Mouse (Mus musculus) kidney, embryonic 15.5 days (tissue): ENCODE data around the gene Vdr. TPM values are rescaled to one million over a fixed set of nuclear protein-coding genes. Genes with fewer than 3 reads are reported as not detected.

Source experiments
- ATAC-seq: fragments of 200-750 bp; cut with Nextera tagmentation; replicated peaks from 2 replicates; pipeline ENCODE4 v1.8.0; 2017; ENCODE audit warnings: moderate TSS enrichment; ENCODE audit not compliant: low FRiP score
- H3K27ac ChIP-seq: fragments of 300-500 bp; sonication (generic); 2 replicates; pipeline ENCODE4 v1.5.1; 2015; ENCODE audit warnings: mild to moderate bottlenecking, inconsistent platforms
- H3K27me3 ChIP-seq: fragments of 300-500 bp; sonication (generic); 2 replicates; pipeline ENCODE4 v1.6.1; 2015; ENCODE audit warnings: inconsistent platforms
- H3K36me3 ChIP-seq: fragments of 300-500 bp; sonication (generic); 2 replicates; pipeline ENCODE4 v1.6.1; 2015; ENCODE audit warnings: inconsistent platforms
- H3K4me1 ChIP-seq: fragments of 300-500 bp; sonication (generic); 2 replicates; pipeline ENCODE4 v1.6.1; 2015; ENCODE audit warnings: inconsistent platforms
- H3K4me2 ChIP-seq: fragments of 300-500 bp; sonication (generic); 2 replicates; pipeline ENCODE4 v1.6.1; 2015; ENCODE audit warnings: moderate library complexity, mild to moderate bottlenecking, inconsistent platforms
- H3K4me3 ChIP-seq: fragments of 300-500 bp; sonication (generic); replicated peaks from 2 replicates; pipeline ENCODE4 v1.5.1; 2015; ENCODE audit warnings: mild to moderate bottlenecking, inconsistent platforms
- H3K9ac ChIP-seq: fragments of 300-500 bp; sonication (generic); 2 replicates; pipeline ENCODE4 v1.6.1; 2015; ENCODE audit warnings: mild to moderate bottlenecking, inconsistent platforms
- H3K9me3 ChIP-seq: fragments of 300-500 bp; sonication (generic); replicated peaks from 2 replicates; pipeline ENCODE4 v1.6.1; 2016; ENCODE audit warnings: inconsistent platforms
- WGBS: fragments of 180-500 bp; shearing (Covaris S2); methylation state at CpG from one replicate; pipeline ENCODE4 v1.1.7; 2015; ENCODE audit warnings: mixed read lengths; 5-methylcytosine and 5-hydroxymethylcytosine counted together
- polyA plus RNA-seq: library from polyadenylated mRNA; unstranded; fragments of >200 nt; fragmentation: Nextera tagmentation; extraction: Ambion mirVana; gene quantifications from 2 replicates; pipeline ENCODE4 v1.2.1, GENCODE M21; 2015

Vdr gene
- polyA plus RNA-seq, 1 experiment from 2014 or later = 6.5 TPM

DNA sequence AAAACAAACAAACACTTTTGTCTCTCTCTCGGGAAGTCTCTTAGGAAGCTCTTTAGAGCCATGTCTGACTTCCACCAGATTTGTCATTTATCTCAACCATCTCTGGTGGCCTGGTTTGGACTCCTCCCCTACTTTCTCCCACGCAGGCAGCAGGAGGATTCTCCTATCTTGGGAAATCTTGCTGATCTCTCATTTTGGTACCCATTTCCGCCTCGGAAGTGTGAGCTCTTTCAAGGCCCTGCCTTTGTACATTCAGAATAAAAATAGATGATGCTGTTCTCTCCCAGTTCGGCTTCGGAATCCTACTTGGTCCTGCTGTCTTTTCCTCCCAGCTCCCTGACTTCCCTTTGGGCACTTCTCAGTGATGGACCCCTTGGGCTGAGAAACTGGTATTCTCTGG is 55.9 kb downstream of the Vdr start:
- Histone ChIP-seq H3K36me3 (no peaks in the 10 kb centered on the region), H3K9ac (no peak overlapping the region), H3K27me3 (no peaks in the 10 kb centered on the region), H3K9me3 (no peaks in the 10 kb centered on the region), H3K4me2 (no peak overlapping the region), H3K27ac (no peak overlapping the region), H3K4me3 (no peak overlapping the region), H3K4me1 (no peaks in the 10 kb centered on the region)
- WGBS = 61% methylated on average over 6 of the region's 6 CpGs
- no peak for ATAC-seq

DNA sequence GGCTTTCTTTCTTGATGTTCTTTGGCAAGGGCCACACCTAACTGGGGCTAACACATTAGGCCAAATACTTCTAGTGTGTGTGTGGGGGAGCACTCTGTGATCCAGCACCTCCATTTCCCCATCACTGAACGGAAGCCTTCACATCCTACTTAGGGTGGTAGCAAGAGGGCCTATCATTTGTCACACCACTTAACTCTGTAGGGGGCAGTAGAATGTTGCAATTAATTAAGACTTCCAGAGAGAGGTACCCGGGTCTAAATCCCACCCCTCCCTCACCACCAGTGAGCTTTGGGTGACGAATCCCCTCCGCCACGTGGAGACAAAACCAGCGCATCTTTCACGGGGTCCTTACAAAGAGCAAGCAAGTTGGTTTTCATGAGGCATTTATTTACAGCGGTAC is 56.4 kb downstream of the Vdr start:
- H3K9me3 ChIP-seq = no peaks in the 10 kb centered on the region
- ATAC-seq = no peak

DNA sequence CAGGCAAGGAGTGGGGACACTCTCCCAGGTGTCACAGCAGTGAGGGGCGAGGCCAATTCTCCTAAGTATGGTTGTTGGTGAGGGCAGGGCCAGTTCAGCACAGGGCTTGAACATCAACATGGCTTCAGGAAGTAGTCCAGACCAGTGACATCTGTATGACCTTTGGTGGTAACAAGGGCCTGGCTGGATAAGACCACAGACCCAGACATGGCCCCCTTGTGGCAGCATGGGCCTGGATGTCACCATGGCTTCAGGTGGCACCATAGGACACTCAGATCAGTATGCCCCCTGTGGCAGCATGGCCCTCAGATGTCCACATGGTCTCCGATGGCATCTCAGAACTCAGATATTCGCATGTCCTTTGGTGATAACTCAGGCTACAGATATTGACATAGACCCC is 58.1 kb downstream of the Vdr start:
- no peak overlapping the region for H3K4me3 ChIP-seq
- 88% methylated on average over 3 of the region's 3 CpGs for WGBS

More for the DNA sequence above, 56.4 kb downstream of the Vdr start:
- Histone ChIP-seq H3K36me3 (no peaks in the 10 kb centered on the region), H3K9ac (no peak overlapping the region), H3K4me1 (peaks cover 4% of the 10 kb centered on the region; the same call in 1 of the 2 replicates), H3K27me3 (no peaks in the 10 kb centered on the region), H3K27ac (no peak overlapping the region), H3K4me3 (no peak overlapping the region), H3K4me2 (no peak overlapping the region)
- 48% methylated on average over 8 of the region's 8 CpGs for WGBS

GRCm38 (mm10) chr15:97851011-97851410 is 59.4 kb downstream of the Vdr start:
- 86% methylated on average over 5 of the region's 5 CpGs for WGBS
- Histone ChIP-seq H3K4me3 (no peak overlapping the region), H3K9me3 (no peaks in the 10 kb centered on the region), H3K4me2 (no peak overlapping the region), H3K36me3 (no peaks in the 10 kb centered on the region), H3K27me3 (no peaks in the 10 kb centered on the region), H3K27ac (no peak overlapping the region), H3K9ac (no peak overlapping the region), H3K4me1 (peaks cover 5% of the 10 kb centered on the region; the same call in 1 of the 2 replicates)
- no peak for ATAC-seq

More for the DNA sequence above, 58.1 kb downstream of the Vdr start:
- no peaks in the 10 kb centered on the region for H3K27me3 ChIP-seq
- H3K36me3 ChIP-seq = no peaks in the 10 kb centered on the region
- peaks cover 5% of the 10 kb centered on the region; the same call in 1 of the 2 replicates for H3K4me1 ChIP-seq
- no peak overlapping the region for H3K9ac ChIP-seq
- no peak overlapping the region for H3K27ac ChIP-seq
- no peak for ATAC-seq
- no peaks in the 10 kb centered on the region for H3K9me3 ChIP-seq
- H3K4me2 ChIP-seq = no peak overlapping the region

GRCm38 (mm10) chr15:97850441-97850840 is 60.0 kb downstream of the Vdr start:
- Histone ChIP-seq H3K4me2 (no peak overlapping the region), H3K4me3 (no peak overlapping the region), H3K9ac (no peak overlapping the region), H3K27me3 (no peaks in the 10 kb centered on the region), H3K9me3 (no peaks in the 10 kb centered on the region), H3K36me3 (no peaks in the 10 kb centered on the region), H3K4me1 (peaks cover 5% of the 10 kb centered on the region; the same call in 1 of the 2 replicates), H3K27ac (no peak overlapping the region)
- WGBS = 13% methylated on average over 2 of the region's 2 CpGs
- ATAC-seq = no peak

GRCm38 (mm10) chr15:97849116-97849911 is 61.1 kb downstream of the Vdr start:
- Histone ChIP-seq H3K4me1 (peaks cover 8% of the 10 kb centered on the region; the same call in 1 of the 2 replicates), H3K4me2 (peak overlapping the region; percentile 80), H3K9ac (peak overlapping the region; percentile 30), H3K9me3 (no peaks in the 10 kb centered on the region), H3K36me3 (no peaks in the 10 kb centered on the region), H3K27ac (peak overlapping the region; percentile 47; the same call in 1 of the 2 replicates), H3K4me3 (peak overlapping the region; percentile 40), H3K27me3 (no peaks in the 10 kb centered on the region)
- peak; percentile 61 for ATAC-seq
- 4% methylated on average over 19 of the region's 19 CpGs for WGBS

DNA sequence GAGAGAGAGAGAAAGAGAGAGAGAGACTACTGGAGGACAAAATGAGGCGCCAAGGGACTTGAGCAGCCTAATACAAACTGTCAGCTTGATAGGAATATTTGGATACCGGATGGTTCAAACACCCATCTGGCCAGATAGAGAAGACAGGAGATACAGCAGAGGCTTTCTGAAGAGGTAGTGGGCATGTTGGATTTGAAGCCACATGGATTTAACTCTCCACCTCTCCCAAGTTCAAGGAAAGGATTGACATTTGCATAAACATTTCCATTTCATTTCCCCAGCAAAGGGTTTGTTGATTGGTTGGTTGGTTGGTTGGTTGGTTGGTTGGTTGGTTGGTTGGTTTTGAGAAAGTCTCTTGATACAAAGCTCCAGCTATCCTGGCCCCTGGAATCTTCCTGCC is 62.6 kb downstream of the Vdr start:
- Histone ChIP-seq H3K4me1 (peaks cover 20% of the 10 kb centered on the region), H3K4me2 (no peak overlapping the region), H3K27ac (no peak overlapping the region), H3K36me3 (no peaks in the 10 kb centered on the region), H3K4me3 (no peak overlapping the region), H3K9me3 (no peaks in the 10 kb centered on the region), H3K9ac (no peak overlapping the region), H3K27me3 (no peaks in the 10 kb centered on the region)
- WGBS = 91% methylated on average over 2 of the region's 2 CpGs
- ATAC-seq = no peak

DNA sequence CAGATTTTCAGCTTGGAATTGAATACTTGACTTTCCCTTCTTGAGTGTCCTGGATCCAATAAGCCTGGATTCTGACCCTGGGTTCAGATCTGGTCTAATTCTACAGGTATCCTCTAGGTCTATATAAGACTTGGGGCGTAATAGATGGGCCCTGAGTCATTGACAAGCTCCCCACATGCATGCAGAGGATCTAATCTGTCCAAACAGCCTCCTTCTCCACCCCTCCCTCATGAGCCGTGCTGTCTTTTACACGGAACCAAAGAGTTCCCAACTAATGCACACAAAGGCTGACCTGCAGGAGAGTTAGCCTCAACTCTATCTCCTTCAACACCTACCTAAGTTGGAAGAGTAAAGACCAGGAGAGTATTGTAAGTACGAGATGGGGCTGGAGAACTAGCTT is 63.1 kb downstream of the Vdr start:
- Histone ChIP-seq H3K36me3 (no peaks in the 10 kb centered on the region), H3K27me3 (no peaks in the 10 kb centered on the region), H3K4me2 (no peak overlapping the region), H3K27ac (no peak overlapping the region), H3K9ac (no peak overlapping the region), H3K4me3 (no peak overlapping the region), H3K9me3 (no peaks in the 10 kb centered on the region), H3K4me1 (peaks cover 21% of the 10 kb centered on the region)
- ATAC-seq = no peak
- 87% methylated on average over 4 of the region's 4 CpGs for WGBS

DNA sequence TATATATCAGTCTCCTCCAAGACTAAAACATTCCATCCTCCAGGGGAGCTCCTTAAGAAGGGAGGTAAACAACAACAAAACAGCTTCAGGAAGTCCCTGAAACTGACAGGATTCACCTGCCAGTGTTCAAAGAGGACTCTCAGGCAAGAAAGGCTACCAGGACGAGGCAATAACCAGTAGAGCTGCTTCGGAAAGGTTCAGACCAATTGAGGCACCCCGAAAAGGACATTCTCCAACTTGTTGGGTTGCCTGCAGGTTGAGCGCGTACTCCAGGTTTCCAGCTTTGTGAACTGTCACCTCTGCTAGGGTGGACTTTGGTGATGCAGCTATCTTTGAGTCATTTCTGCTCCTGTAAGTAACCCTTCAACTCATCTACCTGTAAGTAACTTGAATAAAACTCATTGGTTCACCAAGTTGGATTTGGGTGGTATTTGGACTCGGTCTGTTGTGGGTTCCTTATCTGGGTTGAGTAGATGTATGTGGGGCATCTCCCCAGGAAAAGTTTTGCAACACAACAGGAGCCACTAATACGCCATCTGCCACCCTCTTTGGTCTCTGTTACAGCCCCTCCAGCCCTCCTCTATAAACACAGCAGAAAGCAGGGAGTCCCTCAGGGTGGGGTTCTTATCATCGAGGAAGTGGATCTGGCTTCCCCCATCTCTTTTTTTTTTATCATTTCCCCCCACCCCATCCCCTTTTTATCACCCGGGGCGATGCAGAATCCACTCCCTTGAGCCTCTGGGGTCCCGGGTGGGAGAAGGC is 64.1 kb downstream of the Vdr start:
- no peak overlapping the region for H3K9ac ChIP-seq
- H3K4me3 ChIP-seq = no peak overlapping the region
- H3K4me1 ChIP-seq = peaks cover 21% of the 10 kb centered on the region
- H3K36me3 ChIP-seq = no peaks in the 10 kb centered on the region
- no peak overlapping the region for H3K27ac ChIP-seq
- H3K9me3 ChIP-seq = no peaks in the 10 kb centered on the region
- H3K4me2 ChIP-seq = no peak overlapping the region
- no peak for ATAC-seq
- 91% methylated on average over 11 of the region's 11 CpGs for WGBS
- H3K27me3 ChIP-seq = no peaks in the 10 kb centered on the region

GRCm38 (mm10) chr15:97844037-97845034 is 66.1 kb downstream of the Vdr start, which contains the start of gene Hdac7:
Gene Hdac7, minus strand, starts transcription at chr15:97844502.
- Histone ChIP-seq H3K9me3 (no peaks in the 10 kb centered on the region), H3K4me1 (peaks cover 35% of the 10 kb centered on the region), H3K27ac (no peak within 1 kb of the TSS), H3K4me3 (no peak within 1 kb of the TSS), H3K27me3 (no peaks in the 10 kb centered on the region), H3K9ac (no peak within 1 kb of the TSS), H3K4me2 (no peak within 1 kb of the TSS), H3K36me3 (no peaks in the 10 kb centered on the region)
- 74% methylated on average over 19 of the region's 19 CpGs for WGBS
- no peak for ATAC-seq

DNA sequence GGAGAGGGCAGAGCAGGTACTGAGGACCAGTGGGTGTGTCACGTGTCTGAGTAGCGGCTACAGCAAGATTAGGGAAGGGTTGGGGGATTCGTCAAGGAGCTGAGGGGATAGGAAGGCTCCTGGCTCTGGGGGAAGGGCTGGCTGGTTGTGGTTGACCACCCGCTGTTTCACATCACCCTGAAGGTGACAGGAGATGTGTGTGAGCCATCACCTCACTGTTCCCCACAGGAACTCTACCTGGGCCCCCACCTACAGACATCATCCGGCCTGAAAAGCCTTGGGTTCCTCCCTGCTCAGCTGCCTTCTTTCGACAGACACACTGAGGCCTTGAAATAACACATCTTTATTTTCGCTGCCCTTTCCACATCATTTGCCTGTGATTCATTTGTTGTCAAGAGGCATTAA is 67.2 kb downstream of the Vdr start:
- 42% methylated on average over 7 of the region's 7 CpGs for WGBS
- Histone ChIP-seq H3K9ac (no peak overlapping the region), H3K4me1 (peaks cover 42% of the 10 kb centered on the region), H3K4me3 (no peak overlapping the region), H3K36me3 (no peaks in the 10 kb centered on the region), H3K27me3 (no peaks in the 10 kb centered on the region), H3K27ac (no peak overlapping the region), H3K9me3 (no peaks in the 10 kb centered on the region), H3K4me2 (no peak overlapping the region)
- ATAC-seq = no peak
